In the genomic region with DNA sequence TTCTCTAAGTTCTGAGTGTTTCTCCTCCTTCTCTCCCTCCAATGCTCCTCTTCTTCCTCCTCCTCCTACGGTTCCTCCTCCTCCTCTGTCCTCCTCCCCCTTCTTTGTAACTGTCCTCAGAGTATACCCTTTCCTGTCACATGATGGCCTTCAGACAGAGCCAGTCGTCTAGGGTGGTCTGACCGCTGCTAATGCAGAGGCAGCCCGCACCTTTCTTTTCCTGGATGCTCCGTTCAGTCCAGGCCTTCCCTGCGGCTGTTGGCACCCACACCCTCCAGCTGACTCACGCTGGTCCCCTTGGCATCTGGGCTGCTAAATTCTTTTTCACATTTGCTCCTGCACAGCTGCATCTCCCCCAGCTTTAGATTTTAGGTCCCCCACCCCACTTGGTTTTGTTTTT, we compare ENCODE assay signal across 8 mouse cellular contexts. TPM values are rescaled to one million over a fixed set of nuclear protein-coding genes. Genes with fewer than 3 reads are reported as not detected.
DNase-seq lines count a peak whose midpoint lies in the region; ATAC-seq and TF ChIP-seq lines count a peak whose summit lies in the region.

No protein-coding gene starts in this region.

- 15% methylated on average over 7 of the region's 7 CpGs for WGBS in kidney, embryonic 14.5 days
- 21% methylated on average over 7 of the region's 7 CpGs for WGBS in limb, embryonic 13.5 days

- H3K4me3 ChIP-seq in kidney, embryonic 14.5 days (ENCODE audit: low read length), result no peak overlapping the region
- H3K4me3 ChIP-seq in limb, embryonic 13.5 days, result no peak overlapping the region

- peak; percentile 44; the same call in 1 of the 2 replicates for ATAC-seq in kidney, embryonic 14.5 days (ENCODE audit: low FRiP score, low TSS enrichment)
- ATAC-seq in limb, embryonic 13.5 days (ENCODE audit: low FRiP score, low read depth), result peak; percentile 64; the same call in 1 of the 2 replicates
- no peak for ATAC-seq in erythroid progenitor cell, adult 5-6 weeks (replicated peaks; ENCODE audit: low FRiP score, poor library complexity, severe bottlenecking)

- H3K9ac ChIP-seq in kidney, embryonic 14.5 days (ENCODE audit: low read depth, low read length), result no peak overlapping the region
- 0 out of 2 replicates have a peak overlapping the region, but pooled peaks have one; percentile 35 for H3K9ac ChIP-seq in limb, embryonic 13.5 days

- no peak for DNase-seq in kidney, postnatal 14 days
- peak; percentile 38 for DNase-seq in brain, embryonic 14.5 days (ENCODE audit: low read depth)
- peak; percentile 55 to 56 for DNase-seq in heart, adult 18-20 months
- DNase-seq in neural tube, embryonic 10.5 days (ENCODE audit: extremely low spot score, low spot score), result peak; percentile 45
- DNase-seq in right cerebral cortex, postnatal 10 days (ENCODE audit: low spot score in 2 of 2), result no peak

- peak overlapping the region; percentile 88 for H3K27ac ChIP-seq in kidney, embryonic 14.5 days (ENCODE audit: low read depth, low read length)
- peak overlapping the region; percentile 80 for H3K27ac ChIP-seq in limb, embryonic 13.5 days

- TF ChIP-seq CTCF in brain, embryonic 14.5 days (IDR thresholded peaks at IDR 0.05; ENCODE audit: borderline replicate concordance, extremely low read depth, insufficient read depth, insufficient read length), result no peak

- no peaks in the 10 kb centered on the region for H3K36me3 ChIP-seq in kidney, embryonic 14.5 days (ENCODE audit: control insufficient read depth, insufficient read depth, low read length)
- no peaks in the 10 kb centered on the region for H3K36me3 ChIP-seq in limb, embryonic 13.5 days

- no peak for TF ChIP-seq POLR2A in brain, embryonic 14.5 days (IDR thresholded peaks at IDR 0.05; ENCODE audit: borderline replicate concordance, extremely low read depth, insufficient read depth, insufficient read length, poor library complexity, severe bottlenecking)

- no peak overlapping the region for H3K4me2 ChIP-seq in kidney, embryonic 14.5 days (replicated peaks; ENCODE audit: low read depth, low read length)
- peak overlapping the region; percentile 19 for H3K4me2 ChIP-seq in limb, embryonic 13.5 days (replicated peaks)

- peaks cover 19% of the 10 kb centered on the region for H3K4me1 ChIP-seq in kidney, embryonic 14.5 days (ENCODE audit: control insufficient read depth, insufficient read depth, low read length)
- H3K4me1 ChIP-seq in limb, embryonic 13.5 days, result peaks cover 28% of the 10 kb centered on the region

- H3K27me3 ChIP-seq in kidney, embryonic 14.5 days (ENCODE audit: control insufficient read depth, insufficient read depth, low read length), result no peaks in the 10 kb centered on the region
- no peaks in the 10 kb centered on the region for H3K27me3 ChIP-seq in limb, embryonic 13.5 days

- no peaks in the 10 kb centered on the region for H3K9me3 ChIP-seq in kidney, embryonic 14.5 days (ENCODE audit: control insufficient read depth, low read length)
- no peaks in the 10 kb centered on the region for H3K9me3 ChIP-seq in limb, embryonic 13.5 days

RNA-seq across cellular contexts. Expression of a gene that starts 9.8 kb away (rescaled TPM):
- polyA plus RNA-seq in kidney, embryonic 14.5 days (2014; fragmentation: Nextera tagmentation; extraction: Ambion mirVana), result not detected in 2 replicates
- polyA plus RNA-seq in brain, embryonic 14.5 days (2012; rRNA removed), result not detected in 2 replicates
- total RNA-seq in heart, adult 18-20 months (2021), result not detected
- polyA plus RNA-seq in limb, embryonic 13.5 days (2015; fragmentation: Nextera tagmentation; extraction: Ambion mirVana), result not detected in 2 replicates
- not detected in 2 replicates for total RNA-seq in erythroid progenitor cell, adult 5-6 weeks (2015; ENCODE audit: low replicate concordance)
- not detected in 2 replicates for total RNA-seq in erythroid progenitor cell, adult 5-6 weeks (2017; ENCODE audit: low replicate concordance)

RNA-seq across cellular contexts. Expression of a gene that starts 33.0 kb away (rescaled TPM):
- polyA plus RNA-seq in kidney, embryonic 14.5 days (2014; fragmentation: Nextera tagmentation; extraction: Ambion mirVana), result 14.5 and 14.8 TPM in 2 replicates
- polyA plus RNA-seq in brain, embryonic 14.5 days (2012; rRNA removed), result 27.8 and 41.7 TPM in 2 replicates
- 10 to 100 TPM; 31.3 to 33.6 TPM for total RNA-seq in heart, adult 18-20 months (2021)
- polyA plus RNA-seq in limb, embryonic 13.5 days (2015; fragmentation: Nextera tagmentation; extraction: Ambion mirVana), result 7.9 and 8.9 TPM in 2 replicates
- 6.3 and 9.7 TPM in 2 replicates for total RNA-seq in erythroid progenitor cell, adult 5-6 weeks (2015; ENCODE audit: low replicate concordance)
- 3.6 and 5.7 TPM in 2 replicates for total RNA-seq in erythroid progenitor cell, adult 5-6 weeks (2017; ENCODE audit: low replicate concordance)

RNA-seq across cellular contexts. Expression of a gene that starts 52.0 kb away (rescaled TPM):
- 241 and 403 TPM in 2 replicates for polyA plus RNA-seq in kidney, embryonic 14.5 days (2014; fragmentation: Nextera tagmentation; extraction: Ambion mirVana)
- polyA plus RNA-seq in brain, embryonic 14.5 days (2012; rRNA removed), result 730 and 1,148 TPM in 2 replicates
- 10 to 100 TPM; 12.6 to 13.8 TPM for total RNA-seq in heart, adult 18-20 months (2021)
- polyA plus RNA-seq in limb, embryonic 13.5 days (2015; fragmentation: Nextera tagmentation; extraction: Ambion mirVana), result 421 and 432 TPM in 2 replicates
- 60.4 and 62.7 TPM in 2 replicates for total RNA-seq in erythroid progenitor cell, adult 5-6 weeks (2015; ENCODE audit: low replicate concordance)
- total RNA-seq in erythroid progenitor cell, adult 5-6 weeks (2017; ENCODE audit: low replicate concordance), result 29.4 and 45.1 TPM in 2 replicates

Comparison
In these comparisons a context has a peak if more than half of its experiments do, and no peak if none do; other contexts are left out.
1. DNase-seq: peak in brain, embryonic 14.5 days (single experiment), heart, adult 18-20 months (2 of 2) and neural tube, embryonic 10.5 days (single experiment); none in kidney, postnatal 14 days (single experiment) and right cerebral cortex, postnatal 10 days (0 of 2).